Mouse (Mus musculus) hindbrain, embryonic 12.5 days (tissue): ENCODE measurements around the gene Ctc1. TPM values are rescaled to one million over a fixed set of nuclear protein-coding genes. Genes with fewer than 3 reads are reported as not detected.
A peak's percentile ranks its signal among the peaks of the same experiment; 100 is the strongest.

Experiments used
- ATAC-seq: fragments of 200-750 bp; cut with Nextera tagmentation; 2 replicates; pipeline ENCODE4 v1.8.0; 2017; ENCODE audit warnings: moderate TSS enrichment; ENCODE audit not compliant: low FRiP score
- H3K27ac ChIP-seq: fragments of 300-500 bp; sonication (generic); 2 replicates; pipeline ENCODE4 v1.5.1; 2016; ENCODE audit warnings: mild to moderate bottlenecking
- H3K27me3 ChIP-seq: fragments of 300-500 bp; sonication (generic); 2 replicates; pipeline ENCODE4 v1.6.1; 2016; ENCODE audit warnings: mild to moderate bottlenecking
- H3K36me3 ChIP-seq: fragments of 300-500 bp; sonication (generic); 2 replicates; pipeline ENCODE4 v1.6.1; 2016; ENCODE audit warnings: mild to moderate bottlenecking
- H3K4me1 ChIP-seq: fragments of 300-500 bp; sonication (generic); 2 replicates; pipeline ENCODE4 v1.6.1; 2016
- H3K4me2 ChIP-seq: fragments of 300-500 bp; sonication (generic); replicated peaks from 2 replicates; pipeline ENCODE4 v1.6.1; 2016; ENCODE audit warnings: mild to moderate bottlenecking
- H3K4me3 ChIP-seq: fragments of 300-500 bp; sonication (generic); 2 replicates; pipeline ENCODE4 v1.5.1; 2016; ENCODE audit warnings: mild to moderate bottlenecking
- H3K9ac ChIP-seq: fragments of 300-500 bp; sonication (generic); 2 replicates; pipeline ENCODE4 v1.6.1; 2016; ENCODE audit warnings: mild to moderate bottlenecking, moderate library complexity
- H3K9me3 ChIP-seq: fragments of 300-500 bp; sonication (generic); replicated peaks from 2 replicates; pipeline ENCODE4 v1.6.1; 2016; ENCODE audit warnings: mild to moderate bottlenecking
- WGBS: fragments of 180-500 bp; shearing (Covaris S2); methylation state at CpG from one replicate; pipeline ENCODE4 v1.1.7; 2016; 5-methylcytosine and 5-hydroxymethylcytosine counted together
- microRNA-seq: library from miRNA; unstranded; fragments of <30 nt; microRNA quantifications from one replicate; pipeline ENCODE4, GENCODE M21; 2017
- polyA plus RNA-seq: library from polyadenylated mRNA; unstranded; fragments of >200 nt; fragmentation: Nextera tagmentation; extraction: Ambion mirVana; gene quantifications from 2 replicates; pipeline ENCODE4 v1.2.1, GENCODE M21; 2016

Ctc1 gene
- polyA plus RNA-seq, 1 experiment from 2014 or later = 66.4 TPM

GRCm38 (mm10) chr11:69075764-69076479, 60.2 kb downstream of the Ctc1 start:
- ATAC-seq = no peak
- H3K27me3 ChIP-seq = no peaks in the 10 kb centered on the region
- no peak overlapping the region for H3K27ac ChIP-seq
- no peaks in the 10 kb centered on the region for H3K9me3 ChIP-seq
- H3K9ac ChIP-seq = no peak overlapping the region
- H3K4me1 ChIP-seq = peaks cover 17% of the 10 kb centered on the region
- H3K36me3 ChIP-seq = no peaks in the 10 kb centered on the region
- H3K4me2 ChIP-seq = no peak overlapping the region
- WGBS = 53% methylated on average over 9 of the region's 9 CpGs
- H3K4me3 ChIP-seq = no peak overlapping the region

GRCm38 (mm10) chr11:69076572-69076971, 60.9 kb downstream of the Ctc1 start:
- no peaks in the 10 kb centered on the region for H3K27me3 ChIP-seq
- H3K9ac ChIP-seq = no peak overlapping the region
- H3K9me3 ChIP-seq = no peaks in the 10 kb centered on the region
- H3K4me1 ChIP-seq = peaks cover 11% of the 10 kb centered on the region
- H3K36me3 ChIP-seq = no peaks in the 10 kb centered on the region
- ATAC-seq = no peak
- no peak overlapping the region for H3K4me2 ChIP-seq
- H3K4me3 ChIP-seq = no peak overlapping the region
- WGBS = 68% methylated on average over 5 of the region's 5 CpGs
- no peak overlapping the region for H3K27ac ChIP-seq

GRCm38 (mm10) chr11:69077316-69077715, 61.6 kb downstream of the Ctc1 start:
- H3K4me3 ChIP-seq = no peak overlapping the region
- no peak overlapping the region for H3K4me2 ChIP-seq
- no peaks in the 10 kb centered on the region for H3K27me3 ChIP-seq
- no peak overlapping the region; the same call in 1 of the 2 replicates for H3K9ac ChIP-seq
- H3K27ac ChIP-seq = no peak overlapping the region
- WGBS = 83% methylated on average over 9 of the region's 9 CpGs
- no peak for ATAC-seq
- H3K4me1 ChIP-seq = peaks cover 3% of the 10 kb centered on the region
- no peaks in the 10 kb centered on the region for H3K9me3 ChIP-seq
- H3K36me3 ChIP-seq = no peaks in the 10 kb centered on the region

- ATAC-seq = no peak
- WGBS = 77% methylated on average over 6 of the region's 6 CpGs
- no peaks in the 10 kb centered on the region for H3K27me3 ChIP-seq
- H3K9ac ChIP-seq = no peak overlapping the region
- no peaks in the 10 kb centered on the region for H3K9me3 ChIP-seq
- H3K4me3 ChIP-seq = no peak overlapping the region
- no peak overlapping the region for H3K4me2 ChIP-seq
- no peaks in the 10 kb centered on the region; the same call in 1 of the 2 replicates for H3K4me1 ChIP-seq
- no peak overlapping the region for H3K27ac ChIP-seq
- H3K36me3 ChIP-seq = no peaks in the 10 kb centered on the region
Observed at GRCm38 (mm10) chr11:69078041-69078440, 62.3 kb downstream of the Ctc1 start.

- H3K9me3 ChIP-seq = no peaks in the 10 kb centered on the region
- H3K9ac ChIP-seq = no peak overlapping the region
- no peak overlapping the region for H3K4me3 ChIP-seq
- 85% methylated on average over 5 of the region's 5 CpGs for WGBS
- H3K36me3 ChIP-seq = no peaks in the 10 kb centered on the region
- no peak overlapping the region for H3K27ac ChIP-seq
- no peak overlapping the region for H3K4me2 ChIP-seq
- no peak for ATAC-seq
- H3K27me3 ChIP-seq = no peaks in the 10 kb centered on the region
- no peaks in the 10 kb centered on the region for H3K4me1 ChIP-seq
Observed at GRCm38 (mm10) chr11:69078805-69079438, 63.2 kb downstream of the Ctc1 start.

GRCm38 (mm10) chr11:69080102-69080854, 64.6 kb downstream of the Ctc1 start:
- WGBS = 87% methylated on average over 15 of the region's 15 CpGs
- no peak overlapping the region for H3K27ac ChIP-seq
- H3K9ac ChIP-seq = no peak overlapping the region
- H3K9me3 ChIP-seq = no peaks in the 10 kb centered on the region
- no peak overlapping the region for H3K4me3 ChIP-seq
- no peak for ATAC-seq
- no peaks in the 10 kb centered on the region for H3K27me3 ChIP-seq
- H3K4me1 ChIP-seq = no peaks in the 10 kb centered on the region
- H3K36me3 ChIP-seq = no peaks in the 10 kb centered on the region
- H3K4me2 ChIP-seq = no peak overlapping the region

GRCm38 (mm10) chr11:69080855-69081222, 65.1 kb downstream of the Ctc1 start:
- WGBS = 90% methylated on average over 8 of the region's 8 CpGs
- Histone ChIP-seq H3K36me3 (no peaks in the 10 kb centered on the region), H3K4me3 (no peak overlapping the region), H3K27me3 (no peaks in the 10 kb centered on the region), H3K4me2 (no peak overlapping the region), H3K27ac (no peak overlapping the region), H3K9me3 (no peaks in the 10 kb centered on the region), H3K9ac (no peak overlapping the region), H3K4me1 (no peaks in the 10 kb centered on the region)
- no peak for ATAC-seq

GRCm38 (mm10) chr11:69081613-69082012, 65.9 kb downstream of the Ctc1 start:
- no peak for ATAC-seq
- no peaks in the 10 kb centered on the region for H3K9me3 ChIP-seq
- H3K27ac ChIP-seq = no peak overlapping the region
- H3K9ac ChIP-seq = no peak overlapping the region
- H3K27me3 ChIP-seq = no peaks in the 10 kb centered on the region
- no peaks in the 10 kb centered on the region for H3K36me3 ChIP-seq
- no peaks in the 10 kb centered on the region for H3K4me1 ChIP-seq
- H3K4me3 ChIP-seq = no peak overlapping the region
- no peak overlapping the region for H3K4me2 ChIP-seq
- WGBS = 91% methylated on average over 7 of the region's 7 CpGs

- Histone ChIP-seq H3K27me3 (no peaks in the 10 kb centered on the region), H3K9me3 (no peaks in the 10 kb centered on the region), H3K4me1 (peaks cover 23% of the 10 kb centered on the region), H3K4me2 (no peak overlapping the region), H3K9ac (no peak overlapping the region), H3K4me3 (no peak overlapping the region), H3K27ac (no peak overlapping the region), H3K36me3 (peaks cover 5% of the 10 kb centered on the region; the same call in 1 of the 2 replicates)
- no peak for ATAC-seq
- 70% methylated on average over 6 of the region's 6 CpGs for WGBS
Observed at GRCm38 (mm10) chr11:69085608-69086007, 69.9 kb downstream of the Ctc1 start.

Small RNAs within 50 kb of the gene (microRNA-seq; reads per million reads assigned to microRNA genes)
- gene Mir3062 = 9.5 reads per million, percentile 20 among the genes with 10 or more reads in this experiment

Other genes starting within 250 kb of the Ctc1 start
- gene Ndel1, start 144.1 kb upstream of the Ctc1 start, polyA plus RNA-seq = 76.2 and 77.1 TPM in 2 replicates
- gene Rnf222, start 127.4 kb upstream of the Ctc1 start, polyA plus RNA-seq = 0.07 TPM in 1 of 2 replicates, not detected in the other
- 624 and 749 TPM in 2 replicates for gene Rpl26, start 114.3 kb upstream of the Ctc1 start, polyA plus RNA-seq
- gene Odf4, start 88.8 kb upstream of the Ctc1 start, polyA plus RNA-seq = 0.36 TPM in 1 of 2 replicates, not detected in the other
- 8.5 TPM in 2 replicates for gene Arhgef15, start 58.4 kb upstream of the Ctc1 start, polyA plus RNA-seq
- gene Slc25a35, start 47.8 kb upstream of the Ctc1 start, polyA plus RNA-seq = 2.3 TPM in 2 replicates
- 34.4 and 38.3 TPM in 2 replicates for gene Rangrf, start 40.7 kb upstream of the Ctc1 start, polyA plus RNA-seq
- 27.8 and 31.0 TPM in 2 replicates for gene Pfas, start 7.5 kb upstream of the Ctc1 start, polyA plus RNA-seq
- gene Aurkb, start 29.7 kb downstream of the Ctc1 start, polyA plus RNA-seq = 95.5 and 100 TPM in 2 replicates
- gene Borcs6, start 43.8 kb downstream of the Ctc1 start, polyA plus RNA-seq = 15.8 and 16.6 TPM in 2 replicates
- 39.4 and 45.1 TPM in 2 replicates for gene Tmem107, start 54.9 kb downstream of the Ctc1 start, polyA plus RNA-seq
- gene Vamp2, start 72.6 kb downstream of the Ctc1 start, polyA plus RNA-seq = 140 and 159 TPM in 2 replicates
- gene Per1, start 79.3 kb downstream of the Ctc1 start, polyA plus RNA-seq = 9.8 and 11.6 TPM in 2 replicates
- gene Hes7, start 104.5 kb downstream of the Ctc1 start, polyA plus RNA-seq = 0.25 and 0.49 TPM in 2 replicates
- gene 9130213A22Rik, start 106.7 kb downstream of the Ctc1 start, polyA plus RNA-seq = 0.26 and 0.29 TPM in 2 replicates
- gene Aloxe3, start 110.0 kb downstream of the Ctc1 start, polyA plus RNA-seq = 0.41 and 0.65 TPM in 2 replicates
- gene Alox12b, start 141.1 kb downstream of the Ctc1 start, polyA plus RNA-seq = 0.12 TPM in 2 replicates
- 0.06 and 0.07 TPM in 2 replicates for gene Alox8, start 181.9 kb downstream of the Ctc1 start, polyA plus RNA-seq
- 0.04 and 0.13 TPM in 2 replicates for gene Gucy2e, start 221.1 kb downstream of the Ctc1 start, polyA plus RNA-seq